Mouse (Mus musculus) adrenal gland, adult (tissue): ENCODE data around the gene Six5.

ENCODE experiments used
- DNase-seq, 2 experiments: peaks; one replicate each; pipeline ENCODE4 v3.0.0; 2022 to 2023; ENCODE audit warnings: low spot score in 1 of 2; ENCODE audit not compliant: inconsistent age in 2 of 2

Six5 gene

DNA sequence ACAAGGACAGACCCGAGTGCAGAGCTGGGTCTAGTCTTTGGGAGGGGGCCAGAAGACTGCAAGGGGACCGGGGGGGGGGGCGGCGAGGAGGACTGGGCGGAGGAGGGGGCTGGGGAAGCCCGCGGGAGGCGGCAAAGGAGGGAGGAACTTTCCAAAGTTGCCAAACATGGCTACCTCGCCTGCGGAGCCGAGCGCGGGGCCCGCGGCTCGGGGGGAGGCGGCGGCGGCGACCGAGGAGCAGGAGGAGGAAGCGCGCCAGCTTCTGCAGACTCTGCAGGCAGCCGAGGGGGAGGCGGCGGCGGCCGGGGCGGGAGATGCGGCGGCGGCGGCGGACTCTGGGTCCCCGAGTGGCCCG lies at the start of gene Six5:
Gene Six5 (plus strand): TSS at position 124 of the 355 bp plus-strand sequence.
- DNase-seq: peak in 1 of 2 experiments; percentile 76

DNA sequence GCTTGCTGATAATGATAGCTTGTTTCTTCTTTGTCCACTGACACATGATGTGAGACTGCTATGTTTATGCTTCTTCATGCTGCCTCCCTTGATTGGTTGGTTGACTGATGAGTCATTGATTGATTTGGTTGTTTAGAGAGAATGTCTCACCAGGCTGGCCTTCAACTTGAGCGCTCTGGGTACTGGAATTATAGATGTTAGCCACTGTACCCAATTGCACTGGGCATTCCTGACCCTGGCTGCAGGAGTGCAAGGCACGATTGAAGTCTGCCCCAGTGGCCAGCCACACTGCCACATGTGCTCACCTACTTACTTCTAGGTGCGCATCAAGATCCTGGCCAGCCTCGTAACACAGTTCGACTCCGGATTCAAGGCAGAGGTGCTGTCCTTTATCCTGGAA lies 49.8 kb upstream of the Six5 start:
- DNase-seq: peak; percentile 60 to 81

DNA sequence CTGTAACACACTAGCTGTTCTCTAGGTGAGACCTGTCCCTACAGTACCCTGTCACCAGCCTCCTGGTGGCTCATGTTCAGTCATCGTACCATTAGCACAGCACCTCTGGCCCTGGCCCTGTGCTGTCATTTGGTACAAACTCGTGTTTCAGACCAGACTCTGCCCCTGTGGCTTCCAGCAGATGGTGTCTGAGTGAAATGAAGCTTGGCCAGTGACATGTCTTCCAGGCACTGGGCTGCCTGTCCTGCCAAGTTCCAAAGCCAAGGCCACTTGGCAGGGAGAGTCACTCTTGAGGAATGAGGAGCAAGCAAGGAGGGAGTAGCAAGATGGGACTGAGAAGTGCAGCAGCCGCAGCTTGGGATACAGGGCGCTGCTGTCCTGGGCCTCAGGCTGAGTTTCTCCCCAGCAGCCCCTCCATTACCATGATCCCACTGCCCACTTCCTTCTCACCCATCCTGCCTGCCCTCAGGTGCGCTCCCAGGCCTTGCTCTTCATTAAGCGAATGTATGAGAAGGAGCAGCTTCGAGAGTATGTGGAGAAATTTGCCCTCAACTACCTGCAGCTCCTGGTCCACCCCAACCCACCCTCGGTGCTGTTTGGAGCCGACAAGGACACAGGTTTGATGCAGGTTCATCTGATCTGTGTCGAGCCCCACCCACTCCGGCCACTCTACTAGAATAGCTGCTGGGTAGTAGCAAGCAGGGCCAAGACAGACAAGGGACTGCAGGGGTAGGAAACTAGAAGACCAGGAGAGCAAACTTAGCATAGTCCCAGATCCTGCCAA lies 47.9 kb upstream of the Six5 start:
- peak; percentile 91 to 92 for DNase-seq

DNA sequence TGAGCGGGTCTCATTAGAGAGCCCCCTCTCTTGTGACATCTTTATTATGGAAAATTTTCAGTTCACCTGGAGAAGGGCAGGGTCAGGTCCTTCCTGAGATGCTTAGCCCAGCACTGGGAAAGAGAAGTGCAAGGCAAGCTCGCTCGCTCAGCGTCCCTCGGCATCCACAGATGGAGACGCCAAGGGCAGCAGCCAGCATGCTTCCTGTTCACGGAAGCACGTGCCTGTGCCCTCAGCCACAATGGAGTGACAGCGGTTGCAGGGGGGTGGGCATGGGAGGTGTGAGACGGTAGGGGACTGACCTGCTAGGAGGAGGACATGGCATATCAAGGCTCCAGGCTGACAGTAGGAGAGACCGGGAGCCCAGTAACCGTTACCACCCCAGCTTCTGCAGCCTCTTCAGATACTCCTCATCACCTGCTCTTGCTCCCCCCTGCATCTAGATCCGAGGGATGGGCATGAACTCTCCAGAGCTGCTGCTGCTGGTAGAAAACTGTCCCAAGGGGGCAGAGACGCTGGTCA lies 46.3 kb upstream of the Six5 start:
- DNase-seq: no peak

DNA sequence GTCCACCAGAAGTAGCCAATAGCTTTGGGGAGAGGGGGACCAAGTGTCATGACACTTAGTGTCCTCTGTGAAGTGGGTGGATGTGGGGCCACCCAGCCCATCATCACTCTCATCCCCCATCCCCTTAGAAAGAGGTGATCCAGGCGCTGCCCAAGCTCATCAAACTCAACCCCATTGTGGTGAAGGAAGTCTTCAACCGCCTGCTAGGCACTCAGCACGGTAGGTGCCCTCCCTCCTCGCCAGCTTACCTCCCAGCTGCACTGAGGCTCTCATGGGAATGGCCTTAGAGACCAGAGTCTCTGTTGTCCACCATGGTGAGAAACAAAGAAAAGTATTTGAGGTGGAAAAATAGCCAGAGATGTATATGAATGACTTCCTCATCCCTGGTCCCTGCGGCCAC lies 45.1 kb upstream of the Six5 start:
- no peak for DNase-seq

DNA sequence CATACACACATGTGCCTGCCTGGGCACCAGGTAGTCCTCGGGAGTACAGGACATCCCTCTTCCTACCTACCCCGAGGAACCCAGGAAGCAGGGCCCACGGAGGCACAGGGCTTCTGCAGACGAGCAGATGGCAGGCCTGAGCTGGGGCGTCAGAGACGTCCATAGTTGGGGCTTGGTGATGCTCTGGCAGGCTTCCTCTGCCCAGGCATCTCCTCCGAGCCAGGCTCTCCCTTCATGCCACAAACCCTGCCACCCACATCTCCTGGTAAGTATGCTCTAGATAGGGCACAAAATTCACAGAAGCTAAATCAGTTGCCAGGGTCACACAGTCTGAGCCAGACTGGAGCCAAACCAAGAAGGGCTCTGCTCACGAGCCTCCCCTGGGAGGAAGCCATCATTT lies 44.2 kb upstream of the Six5 start:
- no peak for DNase-seq

DNA sequence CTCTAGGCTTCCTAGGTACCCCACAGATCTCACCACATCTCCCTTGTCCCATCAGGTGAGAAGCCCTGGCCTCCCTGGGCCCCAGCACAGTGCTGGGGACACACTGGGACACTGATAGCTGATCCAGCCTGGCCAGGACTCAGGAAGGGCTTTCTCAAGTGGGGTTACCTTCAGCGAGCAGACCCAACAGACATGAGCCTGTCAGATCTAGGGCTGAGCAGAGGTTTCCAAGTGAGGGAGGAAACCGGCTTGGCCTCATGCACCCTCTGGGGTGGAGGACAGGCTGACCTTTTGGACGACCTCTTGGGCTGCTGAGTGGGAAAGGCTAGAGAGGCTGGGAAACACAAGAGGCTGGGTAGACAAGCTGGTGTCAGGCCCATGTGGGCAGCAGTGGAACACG lies 43.2 kb upstream of the Six5 start:
- no peak for DNase-seq

DNA sequence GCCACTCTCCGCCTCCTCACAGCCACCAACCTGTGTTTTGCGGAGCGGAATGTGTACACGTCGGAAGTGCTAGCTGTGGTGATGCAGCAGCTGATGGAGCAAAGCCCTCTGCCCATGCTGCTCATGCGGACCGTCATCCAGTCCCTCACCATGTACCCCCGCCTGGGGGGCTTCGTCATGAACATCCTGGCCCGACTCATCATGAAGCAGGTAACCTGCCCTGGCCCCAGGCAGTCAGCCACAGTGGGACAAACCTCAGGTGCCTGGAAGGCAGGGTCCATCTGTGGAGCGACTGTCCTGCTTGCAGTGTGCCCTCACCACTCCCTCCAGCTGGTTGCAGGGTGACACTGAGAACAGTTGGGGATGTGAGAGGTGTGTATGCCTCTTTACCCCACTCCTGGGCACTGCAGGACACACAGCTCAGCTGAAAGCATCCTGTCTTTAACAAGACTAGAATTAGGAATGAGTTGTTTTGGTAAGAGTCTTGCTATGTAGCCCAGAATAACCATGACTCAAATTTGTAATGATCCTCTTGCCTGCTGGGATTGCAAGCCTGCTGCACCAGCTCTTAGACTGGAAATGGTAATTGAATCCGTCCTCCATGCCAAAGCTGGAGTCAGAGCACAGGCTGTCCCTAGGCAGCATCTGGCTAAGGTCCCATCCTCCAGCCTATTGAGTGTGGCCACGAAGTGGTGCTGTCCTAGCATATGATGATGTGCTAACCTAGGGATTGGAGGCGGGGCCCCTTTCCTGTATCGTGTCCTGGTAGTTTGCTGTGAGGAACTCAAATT lies 41.9 kb upstream of the Six5 start:
- DNase-seq: no peak

DNA sequence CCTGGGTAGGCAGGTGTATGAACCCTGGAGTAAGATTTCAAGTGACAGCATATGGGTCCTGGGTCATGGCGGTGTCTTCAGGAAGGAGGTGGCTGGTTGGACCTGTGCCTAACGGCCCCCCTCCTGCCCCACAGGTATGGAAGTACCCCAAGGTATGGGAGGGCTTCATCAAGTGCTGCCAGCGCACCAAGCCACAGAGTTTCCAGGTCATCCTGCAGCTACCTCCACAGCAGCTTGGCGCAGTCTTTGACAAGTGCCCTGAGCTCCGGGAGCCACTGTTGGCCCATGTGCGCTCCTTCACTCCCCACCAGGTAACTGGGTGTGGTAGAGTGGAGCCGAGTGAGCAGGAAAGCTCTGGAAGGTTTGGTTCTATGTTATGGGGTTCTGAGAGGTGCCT lies 41.3 kb upstream of the Six5 start:
- no peak for DNase-seq

DNA sequence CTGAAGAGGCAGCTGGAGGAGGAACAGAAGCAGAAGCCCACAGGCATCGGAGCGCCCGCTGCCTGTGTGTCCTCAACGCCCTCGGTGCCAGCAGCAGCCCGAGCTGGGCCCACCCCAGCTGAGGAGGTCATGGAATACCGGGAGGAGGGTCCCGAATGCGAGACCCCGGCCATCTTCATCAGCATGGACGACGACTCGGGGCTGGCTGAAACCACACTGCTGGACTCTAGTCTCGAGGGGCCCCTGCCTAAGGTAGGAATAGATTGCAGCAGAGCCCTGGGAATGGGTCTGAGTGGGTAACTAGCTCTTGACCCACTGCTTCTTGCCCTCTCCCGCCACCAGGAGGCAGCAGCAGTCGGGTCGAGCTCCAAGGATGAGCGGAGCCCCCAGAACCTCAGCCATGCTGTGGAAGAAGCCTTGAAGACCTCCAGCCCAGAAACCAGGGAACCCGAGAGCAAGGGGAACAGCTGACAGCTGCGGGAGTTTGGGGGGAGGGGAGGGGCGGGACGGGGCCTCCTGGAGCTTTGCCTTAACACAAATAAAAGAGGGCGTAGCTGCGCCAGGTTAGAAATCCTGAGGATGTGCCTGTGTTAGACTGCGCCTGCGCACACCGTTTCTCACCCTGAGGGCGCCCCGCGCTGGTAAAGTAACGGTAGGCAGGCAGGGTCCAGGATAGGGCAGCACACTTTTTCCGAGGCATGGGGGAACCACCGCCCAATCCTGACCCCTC lies 40.2 kb upstream of the Six5 start, which contains the start of gene Rsph6a:
Gene Rsph6a (plus strand): TSS at position 644 of the 730 bp plus-strand sequence.
- DNase-seq: peak in 1 of 2 experiments; percentile 67

DNA sequence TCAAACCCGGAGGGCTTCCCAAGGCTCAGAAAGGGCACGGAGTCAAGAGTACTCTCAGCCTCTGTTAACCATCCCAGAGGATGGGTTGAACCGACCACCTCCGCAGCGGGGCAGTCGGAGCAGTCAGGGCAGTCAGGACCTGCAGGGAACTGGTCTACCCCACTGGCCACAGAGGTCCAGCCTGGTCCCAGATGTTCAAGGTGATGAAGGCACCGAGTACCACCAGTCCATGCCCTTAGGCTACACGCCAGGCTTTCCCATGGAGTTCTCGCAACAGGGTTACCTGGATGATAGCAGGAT lies 39.7 kb upstream of the Six5 start:
- no peak for DNase-seq

DNA sequence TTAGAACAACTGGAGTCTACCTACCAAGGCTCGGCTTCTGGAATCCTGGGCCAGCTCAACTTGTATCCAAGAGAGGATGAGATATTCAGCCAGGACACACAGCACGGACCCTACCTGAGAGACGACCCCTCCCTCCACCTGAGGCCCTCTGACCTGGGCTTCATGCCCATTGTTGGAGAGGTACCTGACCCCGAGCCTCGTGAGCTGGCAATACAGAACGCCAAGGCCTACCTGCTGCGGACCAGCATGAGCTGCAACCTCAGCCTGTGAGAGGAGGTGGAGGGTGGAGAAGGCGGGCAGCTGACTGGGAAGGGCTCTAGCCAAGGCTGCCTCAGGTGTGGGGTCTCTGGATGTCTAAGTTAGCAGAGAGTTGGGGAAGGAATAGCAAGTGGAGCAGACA lies 39.3 kb upstream of the Six5 start:
- DNase-seq: peak in 1 of 2 experiments; percentile 24

DNA sequence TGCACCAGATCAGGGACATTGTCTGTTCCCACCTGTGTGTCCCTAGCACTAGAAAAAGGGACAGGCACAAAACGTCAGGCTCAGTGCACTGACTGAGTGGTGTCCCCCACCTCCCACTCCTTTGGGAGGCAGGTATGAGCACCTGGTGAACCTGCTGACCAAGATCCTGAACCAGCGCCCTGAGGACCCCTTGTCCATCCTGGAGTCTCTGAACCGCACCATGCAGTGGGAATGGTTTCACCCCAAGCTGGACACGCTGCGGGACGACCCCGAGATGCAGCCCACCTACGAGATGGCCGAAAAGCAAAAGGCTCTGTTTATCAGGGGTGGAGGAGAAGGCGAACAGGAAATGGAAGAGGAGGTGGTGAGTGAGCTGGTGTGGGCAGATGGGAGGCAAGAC lies 37.0 kb upstream of the Six5 start:
- no peak for DNase-seq

DNA sequence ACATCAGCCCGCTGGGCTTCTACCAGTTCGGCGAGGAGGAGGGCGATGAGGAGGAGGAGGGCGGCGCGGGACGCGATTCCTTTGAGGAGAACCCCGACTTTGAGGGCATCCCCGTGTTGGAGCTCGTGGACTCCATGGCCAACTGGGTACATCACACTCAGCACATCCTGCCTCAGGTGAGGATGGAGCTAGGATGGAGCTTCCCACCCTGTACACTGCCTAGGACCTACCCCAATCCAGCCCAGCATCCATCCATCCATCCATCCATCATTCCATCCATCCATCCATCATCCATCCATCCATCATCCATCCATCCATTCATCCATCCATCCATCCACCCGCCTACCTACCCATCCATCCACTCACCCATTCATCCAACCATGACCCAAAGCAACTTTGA lies 28.5 kb upstream of the Six5 start:
- no peak for DNase-seq

DNA sequence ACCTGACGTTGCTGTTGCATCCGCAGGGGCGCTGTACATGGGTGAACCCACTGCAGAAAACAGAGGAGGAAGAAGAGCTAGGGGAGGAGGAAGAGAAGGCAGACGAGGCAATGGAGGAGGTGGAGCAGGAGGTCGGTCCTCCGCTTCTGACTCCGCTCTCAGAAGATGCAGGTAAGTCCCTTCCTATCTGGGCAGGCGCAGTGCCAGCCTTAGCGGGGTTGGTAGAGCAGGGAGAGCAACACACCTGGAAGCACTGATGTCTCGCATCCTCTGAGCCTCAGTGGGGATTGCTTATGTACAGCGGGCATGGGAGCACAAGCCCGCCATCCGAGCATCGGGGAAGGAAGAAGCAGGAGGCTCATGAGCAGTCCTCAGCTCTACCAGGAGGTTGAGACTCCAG lies 27.3 kb upstream of the Six5 start:
- no peak for DNase-seq

DNA sequence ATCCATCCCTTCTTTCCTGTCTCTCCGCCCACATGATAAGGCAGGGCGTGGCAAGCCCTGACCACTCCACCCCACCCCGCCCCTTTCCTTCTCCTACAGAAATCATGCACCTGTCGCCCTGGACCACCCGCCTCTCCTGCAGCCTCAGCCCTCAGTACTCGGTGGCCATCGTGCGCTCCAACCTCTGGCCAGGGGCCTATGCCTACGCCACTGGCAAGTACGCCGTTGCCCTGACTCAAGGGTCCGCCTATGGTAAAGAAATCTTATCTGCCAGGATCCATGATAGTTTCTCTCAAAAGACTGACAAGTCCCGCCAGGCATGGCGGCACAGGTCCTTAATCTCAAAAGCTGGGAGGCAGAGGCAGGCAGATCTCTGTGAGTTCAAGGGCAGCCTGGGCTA lies 26.5 kb upstream of the Six5 start:
- DNase-seq: peak; percentile 5 to 28

DNA sequence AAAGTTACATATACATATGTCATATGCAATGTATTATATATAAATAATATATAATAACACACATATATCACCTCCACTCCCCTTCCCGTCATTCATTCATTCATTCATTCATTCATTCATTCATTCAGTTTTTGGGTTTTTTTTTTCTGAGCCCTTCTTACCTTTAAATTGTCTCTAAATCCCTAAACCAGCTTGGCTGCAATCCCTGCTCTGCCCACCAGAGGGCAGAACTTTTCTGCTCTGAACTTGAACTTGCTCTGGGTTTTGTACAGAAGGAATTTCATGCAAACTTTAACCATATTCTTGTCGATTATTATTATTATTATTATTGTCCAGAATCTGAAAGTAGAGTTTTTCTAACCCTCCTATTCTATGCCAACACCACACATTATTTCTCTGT lies 25.7 kb upstream of the Six5 start:
- DNase-seq: peak; percentile 64 to 91

DNA sequence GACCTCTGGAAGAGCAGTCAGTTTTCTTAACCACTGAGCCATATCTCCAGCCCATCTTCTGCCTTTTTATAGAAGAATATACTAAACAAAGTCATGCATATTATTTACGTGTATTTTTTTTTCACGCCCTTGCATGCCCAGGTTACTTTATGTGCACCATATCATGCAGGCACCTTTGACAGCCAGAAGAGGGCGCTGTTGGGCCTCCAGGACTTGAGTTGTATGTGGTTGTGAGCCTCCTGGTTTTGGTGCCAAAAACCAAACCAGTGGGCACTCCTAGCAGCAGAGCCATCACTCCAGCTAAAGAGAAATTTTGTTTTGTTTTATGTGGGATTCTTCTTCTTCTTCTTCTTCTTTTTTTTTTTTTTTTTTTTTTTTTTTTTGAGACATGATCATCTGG lies 24.9 kb upstream of the Six5 start:
- peak; percentile 32 to 60 for DNase-seq

DNA sequence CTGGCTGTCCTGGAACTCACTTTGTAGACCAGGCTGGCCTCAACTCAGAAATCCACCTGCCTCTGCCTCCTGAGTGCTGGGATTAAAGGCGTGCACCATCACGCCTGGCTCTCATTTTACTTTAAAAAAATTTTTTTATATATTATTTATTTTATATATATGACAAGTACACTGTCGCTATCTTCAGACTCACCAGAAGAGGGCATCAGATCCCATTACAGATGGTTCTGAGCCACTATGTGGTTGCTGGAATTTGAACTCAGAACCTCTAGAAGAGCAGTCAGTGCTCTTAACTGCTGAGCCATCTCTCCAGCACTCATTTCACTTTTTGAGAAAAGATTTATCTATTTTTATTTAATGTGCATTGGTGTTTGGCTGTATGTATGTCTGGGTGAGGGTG lies 23.4 kb upstream of the Six5 start:
- peak; percentile 7 to 46 for DNase-seq

DNA sequence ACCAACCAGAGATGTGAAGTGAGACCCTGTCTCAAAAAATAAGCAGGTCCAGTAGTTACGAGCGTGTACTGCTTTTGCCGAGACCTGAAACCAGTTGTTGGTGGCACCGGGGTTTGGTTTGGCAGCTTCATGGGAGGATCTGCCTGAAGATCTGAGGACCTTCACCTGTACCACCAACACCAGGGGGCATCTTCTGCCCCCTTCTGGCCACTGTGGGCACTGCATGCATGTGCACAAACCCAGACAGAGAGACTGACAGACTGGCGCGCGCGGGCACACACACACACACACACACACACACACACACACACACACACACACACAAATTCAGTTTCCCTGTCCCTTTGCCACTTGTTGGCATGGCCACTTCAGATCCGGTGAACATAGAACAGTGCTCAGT lies 20.9 kb upstream of the Six5 start:
- peak; percentile 39 to 68 for DNase-seq

DNA sequence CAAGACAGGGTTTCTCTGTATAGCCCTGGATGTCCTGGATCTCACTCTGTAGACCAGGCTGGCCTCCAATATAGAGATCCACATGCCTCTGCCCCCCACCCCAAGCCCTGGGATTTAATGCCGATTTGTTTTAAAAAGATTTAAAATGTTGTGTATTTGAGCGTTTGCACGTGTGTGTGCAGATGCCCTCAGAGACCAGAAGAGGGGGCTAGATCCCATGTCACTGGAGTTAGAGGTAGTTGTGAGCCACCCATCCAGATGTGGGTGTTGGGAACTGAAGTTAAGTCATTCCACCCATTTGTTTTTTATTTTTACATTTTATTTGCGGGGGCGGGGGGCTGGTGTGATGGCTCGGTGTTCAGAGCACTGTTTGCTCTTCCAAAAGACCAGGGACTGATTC lies 19.9 kb upstream of the Six5 start:
- DNase-seq: no peak

DNA sequence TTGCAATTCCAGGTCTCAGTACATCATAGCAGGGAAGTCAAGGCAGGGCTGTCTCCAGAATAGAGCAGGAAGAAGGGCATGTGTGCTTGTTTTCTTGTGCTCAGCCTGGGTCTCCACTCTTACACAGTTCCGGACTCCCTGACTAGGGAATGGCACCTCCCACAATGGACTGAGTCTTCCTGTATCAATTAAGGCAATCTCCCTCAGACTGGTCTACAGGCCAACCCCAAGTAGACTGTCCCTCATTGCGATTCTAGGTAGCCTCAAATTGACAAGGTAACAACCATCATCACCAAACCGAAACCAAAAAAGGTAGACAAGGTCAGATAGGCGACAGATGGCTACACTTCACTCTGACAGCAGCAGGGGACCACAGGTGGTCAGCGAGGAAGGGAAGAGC lies 19.2 kb upstream of the Six5 start:
- no peak for DNase-seq
